Mouse (Mus musculus) brain, embryonic 14.5 days (tissue): ENCODE measurements around the gene Gm17268.

Source experiments
- CTCF ChIP-seq: fragments of 200-500 bp; IDR thresholded peaks from 2 replicates; pipeline ENCODE4 v1.5.1; 2012; ENCODE audit warnings: inconsistent platforms, mild to moderate bottlenecking, moderate library complexity, borderline replicate concordance; ENCODE audit not compliant: insufficient read depth, insufficient read length; ENCODE audit errors: extremely low read depth
- POLR2A ChIP-seq: fragments of 200-500 bp; IDR thresholded peaks from 2 replicates; pipeline ENCODE4 v1.6.1; 2012; ENCODE audit warnings: mild to moderate bottlenecking, inconsistent platforms, borderline replicate concordance; ENCODE audit not compliant: poor library complexity, insufficient read depth, insufficient read length, severe bottlenecking; ENCODE audit errors: extremely low read depth

GRCm38 (mm10) chr11:81998646-81999045 lies 39.7 kb downstream of the Gm17268 start:
- TF ChIP-seq CTCF = no peak
- TF ChIP-seq POLR2A = no peak
